Mouse (Mus musculus) CH12.LX (cell line): ENCODE measurements around the gene Krtdap. TPM values are rescaled to one million over a fixed set of nuclear protein-coding genes. Genes with fewer than 3 reads are reported as not detected.

Experiments used
- DNase-seq: peaks from one replicate; pipeline ENCODE4 v3.0.0-alpha.2; 2013; ENCODE audit errors: extremely low read depth
- H3K27ac ChIP-seq: 2 replicates; pipeline ENCODE4 v1.5.1; 2012; ENCODE audit warnings: low read depth, mild to moderate bottlenecking, control low read depth, moderate library complexity; ENCODE audit not compliant: insufficient read depth
- H3K27me3 ChIP-seq: replicated peaks from 2 replicates; pipeline ENCODE3; 2012; ENCODE audit warnings: inconsistent platforms
- H3K36me3 ChIP-seq, 2 experiments: replicated peaks in 1 of 2; 2 replicates each; pipeline versions ENCODE3 to v1.6.1; 2012; ENCODE audit warnings: inconsistent platforms in 1 of 2, low read length in 1 of 2, mild to moderate bottlenecking in 1 of 2, mixed read lengths in 1 of 2, moderate library complexity in 1 of 2; ENCODE audit not compliant: control insufficient read depth in 1 of 2, insufficient read depth in 1 of 2
- H3K4me1 ChIP-seq, 2 experiments: 2 replicates each; pipeline ENCODE4 v1.6.1; 2012; ENCODE audit warnings: inconsistent platforms in 1 of 2, moderate library complexity in 1 of 2; ENCODE audit not compliant: insufficient read depth in 2 of 2, control insufficient read depth in 1 of 2
- H3K4me2 ChIP-seq: 2 replicates; pipeline ENCODE4 v1.6.1; 2012; ENCODE audit warnings: low read depth, mild to moderate bottlenecking, control low read depth; ENCODE audit not compliant: poor library complexity, insufficient read depth, severe bottlenecking
- H3K4me3 ChIP-seq, 3 experiments: fragments of 150-350 bp in 1 of 3; sonication (generic) in 1 of 3; replicated peaks in 1 of 3; 2 replicates each; pipeline versions ENCODE3 to v1.5.1; 2011 to 2012; ENCODE audit warnings: low read depth in 2 of 3, low read length in 2 of 3, mild to moderate bottlenecking in 2 of 3, moderate library complexity in 2 of 3, control low read depth in 1 of 3, improper control_type of control experiment in 1 of 3, inconsistent platforms in 1 of 3, mixed read lengths in 1 of 3; ENCODE audit not compliant: poor library complexity in 1 of 3
- H3K79me2 ChIP-seq: replicated peaks from 2 replicates; pipeline ENCODE4 v1.6.1; 2012; ENCODE audit warnings: mild to moderate bottlenecking, moderate library complexity; ENCODE audit not compliant: control insufficient read depth, poor library complexity, insufficient read depth, severe bottlenecking; ENCODE audit errors: extremely low read depth
- H3K9ac ChIP-seq: 2 replicates; pipeline ENCODE4 v1.6.1; 2012; ENCODE audit warnings: low read depth, mild to moderate bottlenecking, control low read depth, moderate library complexity; ENCODE audit not compliant: insufficient read depth
- H3K9me3 ChIP-seq: replicated peaks from 2 replicates; pipeline ENCODE3; 2012; ENCODE audit warnings: low read length, inconsistent platforms, mixed read lengths
- BHLHE40 ChIP-seq: IDR thresholded peaks from 2 replicates; pipeline ENCODE4 v1.6.1; 2011; ENCODE audit warnings: mild to moderate bottlenecking, low read depth, low read length, improper control_type of control experiment
- CHD1 ChIP-seq: IDR thresholded peaks from 2 replicates; pipeline ENCODE4 v1.6.1; 2012; ENCODE audit warnings: low read depth, low read length, improper control_type of control experiment, inconsistent platforms
- CHD2 ChIP-seq: IDR thresholded peaks from 2 replicates; pipeline ENCODE4 v1.6.1; 2011; ENCODE audit warnings: low read length, improper control_type of control experiment
- CTCF ChIP-seq, 2 experiments: IDR thresholded peaks in 1 of 2; conservative IDR thresholded peaks in 1 of 2; 2 replicates each; pipeline ENCODE4 v1.5.1; 2011 to 2012; ENCODE audit warnings: low read depth in 2 of 2, low read length in 2 of 2, improper control_type of control experiment in 1 of 2, inconsistent platforms in 1 of 2, mild to moderate bottlenecking in 1 of 2, moderate library complexity in 1 of 2
- ELF1 ChIP-seq: IDR thresholded peaks from 2 replicates; pipeline ENCODE4 v1.6.1; 2014; ENCODE audit warnings: low read depth, mild to moderate bottlenecking, inconsistent platforms, low read length, improper control_type of control experiment
- EP300 ChIP-seq: IDR thresholded peaks from 2 replicates; pipeline ENCODE4 v1.6.1; 2011; ENCODE audit warnings: low read length, improper control_type of control experiment
- GABPA ChIP-seq: IDR thresholded peaks from 2 replicates; pipeline ENCODE4 v1.6.1; 2012; ENCODE audit warnings: low read depth, low read length, improper control_type of control experiment, inconsistent platforms; ENCODE audit not compliant: insufficient replicate concordance
- HCFC1 ChIP-seq: IDR thresholded peaks from 2 replicates; pipeline ENCODE4 v1.6.1; 2012; ENCODE audit warnings: low read depth, mild to moderate bottlenecking, inconsistent platforms, low read length, improper control_type of control experiment
- IRF4 ChIP-seq: IDR thresholded peaks from 2 replicates; pipeline ENCODE4 v1.6.1; 2014; ENCODE audit warnings: low read depth, mild to moderate bottlenecking, inconsistent platforms, low read length, improper control_type of control experiment
- JUND ChIP-seq: conservative IDR thresholded peaks from 2 replicates; pipeline ENCODE4 v1.6.1; 2011; ENCODE audit warnings: low read depth, low read length, improper control_type of control experiment
- MAX ChIP-seq: IDR thresholded peaks from 2 replicates; pipeline ENCODE4 v1.6.1; 2011; ENCODE audit warnings: low read length, improper control_type of control experiment
- MYC ChIP-seq: IDR thresholded peaks from 2 replicates; pipeline ENCODE4 v1.6.1; 2011; ENCODE audit warnings: low read depth, mild to moderate bottlenecking, improper control_type of control experiment, low read length
- NELFE ChIP-seq: IDR thresholded peaks from 2 replicates; pipeline ENCODE4 v1.6.1; 2011; ENCODE audit warnings: low read depth, low read length, improper control_type of control experiment
- POLR2A ChIP-seq: IDR thresholded peaks from 2 replicates; pipeline ENCODE4 v1.6.1; 2011; ENCODE audit warnings: low read depth, mild to moderate bottlenecking, improper control_type of control experiment, low read length
- SIN3A ChIP-seq: IDR thresholded peaks from 2 replicates; pipeline ENCODE4 v1.6.1; 2012; ENCODE audit warnings: low read length, improper control_type of control experiment, inconsistent platforms
- TBP ChIP-seq: conservative IDR thresholded peaks from 2 replicates; pipeline ENCODE4 v1.6.1; 2011; ENCODE audit warnings: low read depth, low read length, improper control_type of control experiment
- TCF12 ChIP-seq: IDR thresholded peaks from 2 replicates; pipeline ENCODE4 v1.6.1; 2014; ENCODE audit warnings: low read depth, mild to moderate bottlenecking, inconsistent platforms, low read length, improper control_type of control experiment
- USF1 ChIP-seq: IDR thresholded peaks from 2 replicates; pipeline ENCODE4 v1.6.1; 2014; ENCODE audit warnings: low read depth, mild to moderate bottlenecking, inconsistent platforms, low read length, improper control_type of control experiment
- USF2 ChIP-seq: conservative IDR thresholded peaks from 2 replicates; pipeline ENCODE4 v1.6.1; 2011; ENCODE audit warnings: low read depth, low read length, improper control_type of control experiment
- ZC3H11A ChIP-seq: IDR thresholded peaks from 2 replicates; pipeline ENCODE4 v1.6.1; 2012; ENCODE audit warnings: low read depth, mild to moderate bottlenecking, inconsistent platforms, low read length, improper control_type of control experiment
- ZKSCAN1 ChIP-seq: IDR thresholded peaks from 2 replicates; pipeline ENCODE4 v1.6.1; 2012; ENCODE audit warnings: low read depth, inconsistent platforms, low read length, improper control_type of control experiment, borderline replicate concordance
- ZNF384 ChIP-seq: IDR thresholded peaks from 2 replicates; pipeline ENCODE4 v1.6.1; 2012; ENCODE audit warnings: low read depth, low read length, improper control_type of control experiment, inconsistent platforms
- dilution Hi-C: fragments of 300-500 bp; cut with MboI; formaldehyde crosslinking; loops from 2 replicates; pipeline ENCODE4 v1.14.3; 2020; ENCODE audit warnings: low sequenced_read_pairs; ENCODE audit not compliant: extremely low pct_unique_long_range_greater_than_20kb, extremely low pct_ligation_motif_present
- in situ Hi-C: fragments of 300-500 bp; cut with MboI; formaldehyde crosslinking; loops from 3 replicates; pipeline ENCODE4 v1.14.3; 2019; ENCODE audit warnings: low sequenced_read_pairs, low pct_ligation_motif_present, low pct_unique_long_range_greater_than_20kb, mixed read lengths
- polyA plus RNA-seq: library from polyadenylated mRNA; unstranded; fragments of >175 nt; gene quantifications from 2 replicates; pipeline ENCODE4 v1.2.1, GENCODE M21; 2012; ENCODE audit warnings: low read depth; ENCODE audit not compliant: insufficient read length
- total RNA-seq, 2 experiments: library from RNA; depleted of rRNA; stranded (reverse); fragments of 300-350 nt in 1 of 2; fragments of >200 nt in 1 of 2; gene quantifications; 2 replicates each; pipeline ENCODE4 v1.2.3; 2012 to 2014

Krtdap gene
- total and polyA plus RNA-seq, 3 experiments = not detected

DNA sequence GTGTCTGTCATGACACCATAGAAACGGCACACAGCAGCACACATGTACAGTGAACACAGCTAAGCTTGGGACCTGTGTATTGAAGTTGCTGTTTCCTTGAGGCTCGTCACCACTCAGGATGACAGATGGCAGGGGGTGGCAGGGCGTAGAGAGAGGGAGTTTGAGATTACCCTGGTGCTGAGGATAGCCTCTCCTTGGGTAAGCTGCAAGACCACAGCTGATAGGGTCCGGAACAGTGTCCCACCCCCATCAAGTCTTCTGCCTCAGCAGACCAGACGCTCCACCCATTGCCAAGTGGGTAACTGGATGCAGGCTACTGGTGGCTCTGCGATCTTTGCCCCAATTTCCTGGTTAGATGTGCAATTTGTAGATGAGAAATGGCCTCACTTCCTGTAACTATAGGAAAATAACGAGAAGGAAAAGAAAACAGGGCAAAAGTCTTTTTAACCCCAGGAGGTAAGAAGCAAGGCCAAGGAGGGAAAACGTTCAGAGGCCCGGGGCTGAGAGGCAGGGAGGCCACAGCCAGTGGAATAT, 24.1 kb downstream of the Krtdap start:
- Histone ChIP-seq H3K27ac (no peak overlapping the region), H3K36me3 (no peaks in the 10 kb centered on the region)
- dilution Hi-C loops = no loop called here
- in situ Hi-C loops = no loop called here
- no peak for DNase-seq
- TF ChIP-seq ZC3H11A = no peak
- no peak for TF ChIP-seq CHD2
- TF ChIP-seq ELF1 = no peak
- TF ChIP-seq TBP = no peak
- no peak for TF ChIP-seq JUND
- no peak for TF ChIP-seq USF1
- TF ChIP-seq, all 38 proteins: peak for 0
- H3K9me3 ChIP-seq = peaks cover 7% of the 10 kb centered on the region
- no peaks in the 10 kb centered on the region for H3K27me3 ChIP-seq
- H3K9ac ChIP-seq = no peak overlapping the region
- H3K79me2 ChIP-seq = no peaks in the 10 kb centered on the region
- H3K4me1 ChIP-seq = peaks cover 0 to 6% of the 10 kb centered on the region in 2 experiments; a peak in 2 of 4 replicates
- H3K4me3 ChIP-seq = no peak overlapping the region
- H3K4me2 ChIP-seq = no peak overlapping the region

DNA sequence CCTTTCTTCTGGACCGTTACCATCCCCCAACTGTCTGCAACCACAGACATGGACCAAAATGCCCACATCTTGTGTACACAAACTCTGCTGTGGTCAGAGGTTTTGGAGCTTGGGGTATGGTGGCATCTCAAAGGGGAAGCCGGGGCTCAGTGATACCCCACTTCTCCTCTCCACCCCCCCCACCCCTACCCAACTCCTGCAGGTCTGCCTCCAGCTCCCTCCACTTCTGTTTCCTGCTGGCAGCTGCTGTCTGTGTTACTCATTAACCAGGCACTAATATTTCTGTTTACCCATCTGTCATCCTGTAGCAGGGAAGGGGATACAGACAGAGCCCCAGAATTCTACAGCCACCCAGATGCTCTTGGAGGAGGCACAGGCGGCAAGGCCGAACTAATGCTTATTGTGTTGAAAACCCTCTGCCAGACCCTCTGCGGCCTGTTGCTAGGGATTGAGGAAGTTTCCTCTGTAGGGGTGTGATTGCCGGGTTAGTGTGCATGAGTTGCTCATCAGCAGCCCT, 24.7 kb downstream of the Krtdap start:
- no peak for DNase-seq
- Histone ChIP-seq H3K79me2 (no peaks in the 10 kb centered on the region), H3K4me2 (no peak overlapping the region), H3K27me3 (no peaks in the 10 kb centered on the region), H3K9me3 (peaks cover 7% of the 10 kb centered on the region), H3K4me3 (no peak overlapping the region), H3K27ac (no peak overlapping the region), H3K36me3 (no peaks in the 10 kb centered on the region), H3K4me1 (peaks cover 0 to 6% of the 10 kb centered on the region in 2 experiments; a peak in 2 of 4 replicates), H3K9ac (no peak overlapping the region)
- in situ Hi-C loops (no loop called here), dilution Hi-C loops (no loop called here)
- no peak for TF ChIP-seq ELF1
- no peak for TF ChIP-seq ZC3H11A
- TF ChIP-seq POLR2A = no peak
- TF ChIP-seq HCFC1 = no peak
- no peak for TF ChIP-seq TBP
- no peak for TF ChIP-seq CTCF (conservative IDR thresholded peaks at IDR 0.05 in 1 of 2, IDR thresholded peaks at IDR 0.05 in 1 of 2; ENCODE audit: low read depth in 2 of 2, low read length in 2 of 2)
- TF ChIP-seq SIN3A = no peak
- no peak for TF ChIP-seq MYC

DNA sequence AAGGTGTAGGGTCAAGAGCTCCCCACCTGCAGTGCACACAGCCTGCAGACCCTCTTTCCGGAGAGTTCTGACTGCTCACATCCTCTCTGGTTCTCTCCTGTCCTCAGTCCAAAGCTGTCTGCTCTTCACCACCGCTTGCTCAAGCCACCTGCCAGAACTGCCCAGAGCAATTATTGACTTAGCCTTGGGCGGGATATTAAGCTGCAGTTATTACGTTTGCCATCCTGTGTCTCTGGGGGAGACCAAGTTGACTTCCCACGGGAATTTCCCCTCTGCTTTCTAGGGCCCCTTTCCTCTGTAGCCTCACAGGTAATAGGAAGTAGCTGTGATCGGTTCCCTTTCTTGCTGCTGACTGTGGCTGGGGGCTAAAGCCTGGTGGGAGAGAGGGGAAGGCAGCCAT, 32.4 kb downstream of the Krtdap start:
- no peak for DNase-seq
- no peak overlapping the region for H3K9ac ChIP-seq
- H3K27me3 ChIP-seq = no peaks in the 10 kb centered on the region
- H3K36me3 ChIP-seq = no peaks in the 10 kb centered on the region
- in situ Hi-C loops (no loop called here), dilution Hi-C loops (no loop called here)
- H3K4me1 ChIP-seq = peaks cover 6 to 26% of the 10 kb centered on the region in 2 experiments; a peak in 3 of 4 replicates
- no peak overlapping the region for H3K27ac ChIP-seq
- H3K4me2 ChIP-seq = no peak overlapping the region
- H3K79me2 ChIP-seq = no peaks in the 10 kb centered on the region
- no peak overlapping the region for H3K4me3 ChIP-seq
- TF ChIP-seq USF2 (no peak), EP300 (no peak), TCF12 (no peak), GABPA (no peak), POLR2A (no peak), NELFE (no peak), ZNF384 (no peak), ZC3H11A (no peak), ZKSCAN1 (no peak), HCFC1 (no peak), CHD1 (no peak), IRF4 (no peak), BHLHE40 (no peak), MAX (no peak), SIN3A (no peak), ELF1 (no peak), JUND (no peak)
- H3K9me3 ChIP-seq = no peaks in the 10 kb centered on the region
